Mouse (Mus musculus) spleen, postnatal 10 days (tissue): ENCODE measurements around the gene Ski.

Experiments used
- DNase-seq, 2 experiments: peaks; one replicate each; pipeline ENCODE4 v3.0.0; 2021 to 2022; ENCODE audit warnings: low spot score in 2 of 2

Ski gene

DNA sequence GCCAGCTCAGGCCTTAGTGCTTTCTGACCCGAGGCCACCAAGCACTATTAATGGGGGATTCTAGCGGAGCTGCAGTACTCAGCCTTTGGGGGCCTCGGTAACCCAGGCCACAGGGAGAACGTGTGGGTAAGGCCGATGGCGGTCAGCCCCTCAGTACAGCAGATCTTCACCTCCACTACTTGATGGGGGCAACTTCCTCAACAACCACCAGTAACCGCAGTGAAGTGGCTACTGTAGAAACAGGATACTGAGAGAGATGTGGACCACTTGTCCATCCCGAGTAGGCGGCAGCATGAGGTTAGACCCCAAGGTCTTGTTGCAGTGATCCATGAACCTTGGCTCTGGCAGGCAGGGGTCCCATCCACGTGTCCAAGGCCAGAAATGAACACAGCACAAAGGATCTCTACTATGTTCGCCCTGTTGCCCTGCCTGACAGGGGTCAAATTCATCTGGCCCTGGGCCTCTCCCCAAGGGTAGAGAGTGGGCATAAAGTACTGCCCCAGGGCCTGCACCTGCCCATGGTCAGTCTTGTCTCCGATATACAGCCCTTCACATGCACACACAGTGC lies 71.1 kb downstream of the Ski start:
- DNase-seq = no peak

DNA sequence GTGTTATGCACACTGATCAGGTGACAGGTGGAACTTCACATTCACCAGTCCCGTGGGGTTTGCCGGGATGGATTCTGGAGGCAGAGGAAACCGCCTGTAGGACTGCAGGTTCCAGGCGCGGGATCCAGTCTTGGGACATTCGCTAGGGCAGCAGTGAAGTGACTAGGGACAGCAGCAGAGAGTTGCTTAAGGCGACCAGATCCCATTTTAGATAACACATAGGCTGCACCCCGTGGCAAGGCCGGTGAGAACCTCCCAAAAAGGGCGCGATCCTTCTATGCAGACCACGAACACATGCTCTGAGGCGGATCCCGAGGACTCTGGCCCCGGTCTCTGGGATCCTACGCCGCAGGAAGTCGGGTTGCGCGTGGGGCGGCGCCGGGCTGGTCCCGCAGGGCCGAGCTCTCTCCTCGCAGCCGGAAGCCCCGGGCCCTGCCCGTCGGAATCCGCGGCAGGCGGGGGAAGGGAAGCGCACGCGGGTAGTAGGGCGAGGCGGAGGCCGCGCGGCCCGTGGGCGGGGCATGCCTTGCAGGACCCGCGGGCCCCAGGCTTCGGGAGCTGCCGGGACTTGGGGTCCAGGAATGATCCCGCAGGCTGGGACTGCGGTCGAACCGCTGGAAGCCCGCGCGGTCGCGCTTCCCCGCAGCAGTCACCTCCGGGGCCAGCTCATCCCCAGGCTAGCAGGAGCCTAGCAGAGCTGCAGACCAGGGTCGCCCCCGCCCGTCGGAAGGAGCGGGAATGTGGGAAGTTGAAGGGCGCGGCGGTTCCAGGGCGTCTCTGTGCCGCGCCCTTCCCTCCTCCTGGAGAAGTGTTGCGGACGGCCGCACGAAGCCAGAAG lies 71.9 kb downstream of the Ski start:
- peak; percentile 59 to 77 for DNase-seq

DNA sequence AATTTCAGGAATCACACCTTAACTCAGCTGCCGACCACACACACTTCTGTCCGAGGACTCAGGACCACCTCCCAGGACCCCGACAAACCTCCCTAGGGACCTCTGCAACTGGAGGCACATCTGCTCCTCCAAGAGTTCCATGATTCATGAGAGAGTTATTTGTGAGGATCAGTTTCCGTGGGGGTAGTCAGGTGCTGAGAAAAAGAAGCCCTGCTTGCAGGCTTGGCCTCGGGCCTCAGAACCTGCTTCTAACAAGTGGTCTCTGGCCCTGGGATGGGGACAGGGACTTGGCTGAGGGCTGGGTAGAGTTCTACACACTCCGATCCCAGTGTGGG lies 72.5 kb downstream of the Ski start:
- no peak for DNase-seq

DNA sequence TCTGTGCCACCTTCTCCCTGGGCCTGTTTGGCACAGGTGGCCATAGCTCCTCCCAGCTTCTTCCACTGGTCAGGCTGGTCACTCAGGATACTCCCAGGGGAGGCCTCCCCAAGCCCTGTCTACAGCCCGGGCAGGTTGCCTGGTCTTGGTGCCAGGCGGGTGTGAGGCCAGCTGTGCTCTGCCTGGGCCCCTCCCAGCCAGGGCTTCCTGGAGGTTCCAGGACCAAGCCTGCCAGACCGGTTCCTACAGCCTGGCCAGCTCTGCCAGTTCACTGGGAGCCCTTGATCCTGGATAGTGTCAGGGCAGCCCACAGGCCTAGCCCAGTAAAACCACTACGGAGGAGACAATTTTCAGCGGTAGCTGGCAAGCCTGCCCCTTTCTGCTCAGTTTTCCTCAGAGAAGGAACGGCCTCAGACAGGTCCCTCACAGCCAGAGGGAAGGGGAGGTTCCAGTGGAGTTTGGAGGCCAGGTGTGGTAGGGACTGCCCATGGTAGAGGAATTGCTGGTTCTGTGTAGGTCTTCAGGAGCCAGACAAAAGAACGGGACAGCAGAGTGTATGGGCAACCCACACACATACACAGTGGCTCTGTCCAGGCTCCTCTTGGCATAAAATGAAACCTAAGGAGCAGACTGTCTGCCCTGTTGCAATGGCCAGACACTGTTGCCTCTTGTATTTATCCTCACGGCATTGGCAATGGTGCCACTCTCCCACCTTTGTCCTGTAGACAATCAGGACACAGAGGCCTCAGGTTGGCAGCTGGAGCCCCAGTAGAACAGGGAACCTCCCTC lies 73.3 kb downstream of the Ski start:
- no peak for DNase-seq

DNA sequence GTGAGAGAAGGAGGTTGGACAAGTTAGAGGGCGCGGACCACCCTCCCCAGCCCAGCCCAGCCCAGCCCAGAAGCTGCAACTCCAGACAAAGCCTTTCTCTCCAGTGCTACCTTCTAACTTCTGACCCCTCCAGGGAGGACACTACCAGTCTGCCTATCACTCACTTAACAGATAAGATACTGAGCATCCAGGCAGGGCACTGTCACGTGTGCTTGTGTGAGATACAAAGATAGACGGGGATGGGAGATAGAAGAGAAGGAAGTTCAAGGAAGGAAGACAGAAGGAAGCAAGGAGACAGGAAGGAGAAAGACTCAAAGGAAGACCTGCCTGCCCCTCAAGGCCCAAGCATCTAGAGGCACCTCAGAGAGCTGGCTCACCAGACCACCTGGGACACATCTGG lies 73.9 kb downstream of the Ski start:
- DNase-seq = no peak

DNA sequence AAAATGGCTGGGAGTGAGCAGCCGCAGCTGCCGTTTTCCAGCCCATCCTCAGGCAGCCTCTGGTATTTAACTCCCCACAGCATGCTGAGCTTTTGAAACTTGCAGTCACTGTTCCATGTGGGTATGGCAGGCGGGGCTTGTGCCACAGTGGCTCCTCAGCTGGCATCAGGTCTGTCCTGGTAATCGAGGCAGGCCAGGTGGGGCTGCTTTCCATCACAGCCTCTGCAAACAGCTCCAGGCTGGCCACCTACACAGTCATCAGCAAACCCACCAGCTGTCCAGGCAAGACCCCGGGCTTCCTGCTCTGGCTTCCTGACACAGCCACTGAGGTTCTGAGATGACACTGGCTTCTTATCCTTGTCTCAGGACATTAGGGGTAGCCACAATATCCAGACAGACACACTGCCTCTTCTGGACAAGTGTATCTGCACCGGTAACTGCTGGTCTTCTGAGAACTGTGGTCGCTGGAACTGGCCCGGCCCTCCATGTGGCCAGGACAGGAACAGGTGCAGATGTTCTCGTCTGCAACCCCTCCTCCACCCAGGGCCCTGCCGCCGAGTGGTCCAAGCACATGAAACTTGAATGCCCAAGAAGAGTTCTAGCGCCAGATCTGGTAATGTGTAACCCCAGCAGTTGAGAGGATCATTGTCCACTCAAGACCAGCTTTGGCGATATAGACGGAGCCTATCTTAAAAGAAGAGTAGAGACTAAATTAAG lies 76.1 kb downstream of the Ski start:
- no peak for DNase-seq

DNA sequence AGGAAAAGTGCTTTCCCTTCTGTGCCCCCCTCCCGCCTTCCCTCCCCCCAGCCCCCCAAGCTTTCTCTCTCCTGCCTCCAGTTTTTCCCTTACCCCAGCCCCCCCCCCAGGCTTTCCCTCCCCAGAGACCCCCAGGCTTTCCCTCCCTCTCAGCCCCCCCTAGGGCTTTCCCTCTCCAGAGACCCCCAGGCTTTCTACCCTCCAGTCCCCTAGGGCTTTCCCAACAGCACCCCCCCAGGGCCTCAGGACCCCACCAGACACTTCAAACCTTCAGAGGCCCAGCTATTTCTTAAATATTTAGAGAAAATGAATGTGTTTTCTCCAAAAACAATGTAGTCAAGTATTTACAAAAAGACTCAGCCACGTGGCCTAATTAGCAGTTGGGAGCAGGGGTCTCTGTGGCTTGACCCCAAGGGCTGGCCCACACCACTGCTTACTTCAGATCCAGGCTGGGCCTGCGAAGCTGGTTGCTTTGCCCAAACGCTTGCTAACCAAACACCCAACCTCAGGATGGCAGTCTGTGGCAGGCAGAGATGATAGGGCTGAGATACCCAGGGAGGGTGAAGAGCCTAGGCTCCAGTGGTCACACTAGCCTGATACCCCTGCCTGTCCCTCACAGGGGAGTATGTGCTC lies 77.7 kb downstream of the Ski start:
- DNase-seq = no peak

DNA sequence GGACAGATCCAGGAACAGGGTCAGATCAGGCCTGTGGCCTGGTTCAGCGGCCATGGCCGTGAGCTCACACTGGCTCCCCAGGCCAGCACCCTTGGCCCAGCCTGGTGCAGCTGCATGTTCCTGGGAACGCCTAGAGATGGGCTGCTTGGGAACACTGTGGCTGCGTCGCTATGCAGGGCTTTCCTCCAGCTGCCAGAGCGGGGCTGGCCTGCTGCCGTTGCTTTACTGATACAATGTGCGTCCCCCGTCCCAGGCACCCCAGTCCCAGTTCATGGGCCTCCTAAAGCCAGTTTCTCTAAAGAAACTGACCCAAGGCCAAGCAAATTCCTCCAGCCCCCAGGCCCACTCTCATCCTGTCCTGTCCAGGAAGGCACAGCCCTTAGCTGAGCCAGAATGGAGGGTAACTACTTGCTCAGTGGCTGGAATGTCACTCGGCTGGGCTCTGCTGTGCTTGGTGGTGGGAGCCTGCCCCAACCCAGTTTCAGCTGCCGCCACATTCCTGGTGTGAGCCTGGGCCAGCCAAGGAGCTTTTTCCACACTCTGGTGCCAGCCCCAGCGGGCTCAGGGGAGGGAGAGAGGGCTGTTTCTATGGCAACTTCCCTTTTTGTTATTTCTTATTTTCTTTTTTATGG lies 78.4 kb downstream of the Ski start:
- no peak for DNase-seq

DNA sequence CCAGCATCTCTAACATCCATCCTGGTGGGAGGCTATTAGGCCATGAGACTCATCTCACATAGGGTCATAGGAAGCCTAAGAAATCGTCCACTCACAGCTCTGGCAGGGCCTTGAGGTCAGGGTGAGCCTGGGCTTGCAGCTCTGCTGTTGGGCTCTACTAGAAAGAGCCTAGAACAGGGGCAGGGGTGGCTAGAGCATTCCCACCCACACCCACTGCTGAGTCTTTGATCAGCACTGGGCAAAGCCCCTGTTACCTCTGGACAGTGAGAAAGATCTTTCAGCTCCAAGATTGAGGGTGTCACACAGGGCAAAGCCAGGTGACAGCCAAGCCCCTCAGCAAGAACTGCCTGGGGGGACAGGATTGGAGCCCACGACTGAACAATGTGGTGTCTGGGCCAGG lies 79.0 kb downstream of the Ski start:
- DNase-seq = no peak

DNA sequence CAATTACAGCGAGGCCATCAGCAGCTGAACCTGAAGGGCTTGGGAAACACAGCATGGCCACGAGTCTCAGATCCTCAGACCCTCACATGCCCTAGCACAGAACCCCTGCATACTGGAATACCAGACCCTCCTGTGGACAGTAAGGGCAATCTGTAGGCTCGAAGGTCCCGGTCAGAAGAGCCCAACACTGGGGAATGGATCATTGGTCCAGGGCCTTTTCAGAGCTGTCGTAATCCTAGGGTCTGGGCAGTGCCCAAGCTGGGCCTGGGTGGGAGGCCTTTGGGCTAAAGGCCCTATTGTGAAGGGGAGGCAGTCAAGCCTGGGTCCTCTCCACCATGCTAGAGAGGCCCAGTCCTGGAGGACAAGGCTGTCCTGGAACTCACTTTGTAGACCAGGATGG lies 79.6 kb downstream of the Ski start:
- DNase-seq = no peak

DNA sequence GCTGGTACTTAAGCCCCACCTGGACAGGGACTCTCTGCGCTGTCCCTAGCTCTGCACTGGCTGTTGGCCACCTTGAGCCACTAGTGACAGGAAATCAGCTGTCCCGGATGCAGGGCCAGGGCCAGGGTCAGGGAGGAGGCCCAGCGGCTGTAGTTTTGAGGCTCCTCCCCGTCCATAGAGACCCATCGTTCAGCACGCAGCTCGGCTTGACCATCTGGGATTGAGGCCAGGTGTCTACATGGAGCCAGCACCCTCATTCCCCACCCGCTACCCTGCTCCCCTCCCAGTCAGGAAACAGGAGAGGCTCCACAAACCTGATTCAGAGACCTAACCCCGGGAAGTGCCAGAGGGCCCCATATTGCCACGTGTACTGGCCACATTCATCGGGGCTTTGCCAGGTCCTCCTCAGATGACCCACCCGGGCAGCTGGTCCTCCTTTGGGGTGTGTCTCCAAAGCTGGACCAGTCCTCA lies 81.6 kb downstream of the Ski start:
- DNase-seq = no peak

DNA sequence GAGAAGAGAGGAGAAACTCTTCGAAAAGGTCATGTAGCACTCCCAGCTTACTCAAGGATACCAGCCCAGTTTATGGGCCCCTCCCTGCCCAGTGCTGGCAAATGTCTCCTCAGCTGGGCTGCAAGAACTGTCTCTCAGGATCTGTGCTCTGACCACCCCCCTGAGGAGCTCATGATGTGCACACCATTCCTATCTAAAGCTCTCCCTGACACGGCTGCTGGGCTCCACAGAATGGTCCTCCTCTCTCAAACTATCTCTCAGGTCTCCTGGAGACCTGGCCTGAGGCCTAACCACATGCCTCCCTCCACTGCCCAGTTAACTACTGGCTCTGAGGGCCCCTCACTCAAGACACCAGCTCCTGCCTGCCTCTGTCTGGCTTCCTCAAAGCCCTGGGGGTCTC lies 82.2 kb downstream of the Ski start:
- no peak for DNase-seq

DNA sequence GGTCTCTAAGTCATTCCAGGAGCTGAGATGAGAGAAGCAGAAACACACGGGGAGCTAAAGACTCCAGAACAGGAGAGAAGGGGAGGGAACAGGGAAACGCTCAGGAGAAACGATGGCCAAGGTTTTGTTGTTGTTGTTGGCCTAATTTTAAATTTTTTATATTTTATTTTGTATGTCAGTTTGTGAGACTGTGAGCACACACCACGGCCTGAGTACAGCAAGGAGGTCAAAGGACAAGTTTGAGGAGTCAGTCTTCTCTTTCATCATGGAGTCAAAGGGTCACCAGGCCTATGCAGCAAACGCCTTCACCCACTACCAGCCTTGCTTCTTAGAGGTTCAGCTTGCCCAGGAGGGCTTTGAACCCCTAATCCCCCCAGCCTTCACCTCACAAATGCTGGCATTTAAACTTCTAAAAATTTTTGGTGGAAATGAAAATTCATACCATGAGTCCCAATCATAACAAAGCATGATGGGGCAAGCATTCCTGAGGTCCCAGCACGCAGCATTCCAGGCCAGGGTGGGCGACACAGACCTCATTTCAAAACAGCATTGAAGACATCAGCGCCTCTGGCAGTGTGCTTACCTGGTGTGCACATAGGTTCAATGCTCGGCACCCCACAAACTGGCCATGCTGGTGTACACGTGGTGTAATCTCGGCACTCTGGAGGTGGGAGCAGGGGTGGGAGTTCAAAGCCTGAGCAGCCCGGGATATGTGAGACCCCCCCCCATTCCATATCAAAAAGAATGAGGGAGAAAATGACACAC lies 82.9 kb downstream of the Ski start:
- no peak for DNase-seq

DNA sequence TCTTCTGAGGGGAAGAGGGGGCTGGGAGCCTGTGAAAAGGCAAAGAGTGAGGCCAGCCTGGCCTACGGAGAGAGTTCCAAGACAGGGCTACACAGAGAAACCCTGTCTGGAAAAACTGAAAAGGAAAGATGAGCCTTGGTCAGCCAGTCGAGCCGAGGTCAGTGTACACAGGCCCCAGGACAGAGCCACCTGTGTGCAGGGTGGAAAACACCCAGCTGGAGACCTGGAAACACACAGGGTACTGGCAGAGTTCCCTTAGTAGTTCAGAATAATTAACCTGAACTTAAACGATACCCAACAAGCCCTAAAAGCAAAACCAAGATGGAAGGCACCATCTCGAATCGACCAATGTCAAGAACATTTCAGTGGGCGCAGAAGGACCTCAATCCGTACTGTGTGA lies 83.9 kb downstream of the Ski start:
- no peak for DNase-seq

DNA sequence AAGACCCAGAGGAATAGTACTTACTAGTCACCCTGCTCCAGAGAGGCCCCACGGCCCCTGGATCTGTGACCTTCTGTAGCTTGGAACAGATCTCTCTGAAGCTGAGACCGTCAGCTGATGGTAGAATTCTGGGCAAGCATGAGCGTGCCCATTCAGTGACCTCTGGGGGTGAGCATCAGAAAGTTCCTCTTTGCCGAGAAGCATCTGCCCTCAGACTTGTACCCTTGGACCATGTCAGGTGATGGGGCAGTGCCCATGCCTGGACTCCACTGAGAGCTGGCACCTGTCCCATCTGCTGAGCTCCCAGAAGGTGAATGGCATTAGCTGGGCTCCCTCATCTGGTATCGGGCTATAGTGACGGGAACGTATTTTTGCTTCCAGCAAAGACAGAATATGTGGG lies 84.5 kb downstream of the Ski start:
- DNase-seq = no peak

DNA sequence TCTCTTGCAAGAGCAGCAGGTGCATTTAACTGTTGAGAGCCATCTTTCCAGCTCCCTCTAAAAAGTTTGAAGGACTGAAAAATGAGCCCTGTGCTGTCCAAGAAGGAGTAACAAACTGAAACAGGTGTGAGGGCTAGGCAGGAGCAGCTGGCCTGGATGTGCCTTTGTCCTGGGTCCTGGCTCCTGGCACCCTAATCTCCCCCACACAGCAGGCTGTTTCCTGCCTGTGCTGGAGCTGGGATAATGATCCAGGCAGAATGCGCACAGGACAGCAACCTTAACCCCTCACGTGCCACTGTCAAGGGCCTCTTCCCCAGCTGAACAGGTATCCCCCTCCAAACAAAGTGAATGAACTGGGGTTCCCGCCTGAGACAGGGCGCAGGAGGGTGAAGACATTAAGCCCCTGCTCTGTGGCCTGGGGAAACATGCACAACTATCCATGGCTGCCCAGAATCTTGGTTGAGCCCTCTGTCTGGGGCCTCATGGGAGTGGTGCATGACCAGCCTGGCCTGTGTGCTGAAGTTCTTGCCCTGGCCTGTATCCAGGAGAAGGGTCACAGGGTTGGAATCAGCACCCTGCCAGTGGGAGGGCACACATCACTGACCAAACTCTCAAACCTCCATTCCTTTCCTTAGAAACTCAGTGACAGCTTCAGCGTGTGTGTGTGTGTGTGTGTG lies 86.3 kb downstream of the Ski start:
- no peak for DNase-seq

DNA sequence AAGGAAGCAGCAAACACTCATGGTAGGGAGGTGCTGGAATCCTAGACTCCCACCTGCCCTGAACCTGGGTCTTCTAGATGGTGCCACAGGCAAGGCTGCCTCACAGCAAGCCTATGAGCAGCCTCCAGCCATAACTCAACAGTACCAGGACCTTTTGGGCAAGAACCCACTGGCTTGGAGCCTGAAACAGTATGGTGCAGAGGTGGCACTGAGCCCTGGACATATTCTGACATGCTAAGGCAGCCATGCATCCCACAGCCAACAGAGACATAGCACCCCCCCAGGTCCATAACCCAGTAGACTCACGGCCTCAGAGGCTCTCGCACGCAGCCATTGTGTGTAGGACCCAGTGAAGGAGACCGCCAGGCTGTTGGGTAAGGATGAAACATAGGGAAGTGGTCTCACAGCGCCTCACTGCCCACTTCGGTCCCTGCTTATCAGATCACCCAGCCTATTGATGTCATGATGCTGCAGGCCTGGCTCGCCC lies 87.7 kb downstream of the Ski start:
- no peak for DNase-seq

DNA sequence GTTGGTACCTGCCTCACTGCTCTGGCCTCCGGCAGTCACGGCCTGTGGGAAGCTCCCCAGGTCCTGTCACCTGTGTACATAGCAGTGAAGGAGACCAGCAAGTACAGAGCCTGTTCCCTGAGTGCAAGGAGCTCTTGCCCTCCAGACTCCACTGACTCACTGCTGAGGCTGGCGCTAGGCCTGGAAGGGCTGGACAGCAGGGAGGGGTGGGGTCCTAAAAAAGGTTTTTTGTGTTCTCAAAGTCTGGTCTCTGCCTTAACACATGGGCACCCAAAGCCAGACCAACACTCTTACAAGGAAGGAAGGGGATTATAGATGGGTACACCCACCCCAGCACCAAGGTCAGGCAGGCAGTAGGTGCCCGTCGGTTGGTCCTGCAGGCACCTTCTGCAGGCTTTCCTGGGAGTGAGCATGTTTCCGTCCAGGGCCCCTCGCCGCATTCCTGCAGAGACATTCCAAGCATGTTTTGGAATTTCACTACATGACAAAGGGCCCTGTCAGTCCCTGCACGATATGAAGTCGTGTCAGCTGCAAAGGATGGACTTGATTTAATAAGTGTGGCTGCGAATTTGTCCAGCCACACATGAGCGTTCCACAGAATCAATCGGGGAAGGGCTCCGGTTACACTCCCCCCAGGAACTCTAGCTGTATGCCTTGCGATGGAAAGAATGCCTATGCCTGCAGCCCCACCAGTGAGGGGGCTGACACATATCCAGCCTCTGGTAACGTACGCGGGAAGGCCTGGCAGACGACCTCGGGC lies 88.6 kb downstream of the Ski start:
- no peak for DNase-seq

DNA sequence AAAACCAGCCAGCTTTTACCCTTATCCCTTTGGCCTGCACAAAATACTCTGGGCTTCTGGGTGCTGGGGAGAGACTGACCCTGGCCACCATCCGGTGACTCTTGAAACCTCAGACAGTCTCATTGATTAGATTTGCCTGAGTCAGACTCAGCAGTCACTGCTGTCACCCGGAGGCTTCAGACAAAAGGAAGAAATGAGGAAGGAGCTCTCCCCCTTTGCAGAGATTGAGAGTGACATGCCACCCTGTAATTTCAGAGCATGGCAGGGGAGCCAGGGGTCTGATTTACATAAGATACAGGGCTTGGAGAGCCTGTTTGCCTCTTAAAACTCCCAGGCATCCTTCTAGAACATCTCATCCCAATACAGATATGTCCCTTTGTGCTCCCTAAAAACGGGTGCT lies 89.2 kb downstream of the Ski start:
- DNase-seq = no peak
